Mouse (Mus musculus): Measurements from ENCODE around the gene Rhot2.

Gene Rhot2

DNA sequence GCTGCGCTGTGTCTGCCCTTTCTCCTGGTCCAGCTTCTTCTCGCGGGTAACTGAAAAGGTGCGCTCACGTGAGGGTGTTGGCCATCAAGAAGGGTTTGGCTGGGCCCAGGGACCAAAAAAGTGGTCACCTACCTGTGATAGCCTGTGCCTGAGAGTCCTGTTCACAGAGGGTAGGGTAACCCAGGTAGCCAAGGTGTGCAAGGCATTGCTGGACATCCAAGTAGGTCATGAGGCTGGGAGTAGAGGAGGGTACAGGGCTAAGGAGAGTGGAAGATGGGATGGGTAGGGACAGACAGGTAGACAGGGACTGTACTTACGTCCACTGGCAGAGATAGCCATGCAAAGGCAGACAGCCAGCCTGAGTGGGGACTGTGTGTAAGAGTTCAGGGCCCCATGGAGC is 4.1 kb downstream of the Rhot2 start:
- no peak for DNase-seq

DNA sequence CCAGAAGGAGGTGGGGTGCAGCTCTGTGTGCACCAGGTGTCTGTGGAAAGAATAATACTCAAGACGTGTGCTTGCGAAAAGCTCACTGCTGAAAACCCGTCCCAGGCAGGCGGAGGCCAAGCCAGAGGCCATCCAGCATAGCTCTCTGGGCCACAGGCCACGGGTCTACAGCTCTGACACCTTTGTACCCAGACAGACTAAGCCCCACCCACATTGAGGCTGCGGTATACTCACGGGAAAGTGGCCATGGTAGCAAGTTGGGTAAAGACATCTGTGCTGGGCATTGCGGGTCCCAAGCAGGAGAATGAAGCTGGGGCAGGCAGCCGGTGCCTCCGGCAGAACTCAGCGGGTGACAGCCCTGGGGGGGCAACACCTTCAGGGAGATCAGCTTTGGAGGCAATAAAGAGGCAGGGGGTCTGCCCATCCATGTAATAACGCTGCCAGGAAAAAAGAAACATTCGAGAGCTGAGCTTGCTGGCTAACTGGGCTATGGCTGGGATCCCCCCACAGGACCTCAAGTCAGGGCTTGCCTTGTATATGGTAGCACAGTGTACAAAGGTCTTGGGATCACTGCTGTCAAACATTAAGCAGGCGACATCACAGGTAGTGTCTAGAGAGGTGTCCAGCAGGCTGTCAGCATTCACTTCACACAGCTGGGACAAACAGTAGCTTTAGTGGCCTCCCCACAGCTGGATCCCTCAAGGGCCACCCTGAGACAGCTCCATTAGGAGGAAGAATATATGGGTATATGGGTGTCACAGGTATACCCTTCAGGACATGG is 5.0 kb downstream of the Rhot2 start:
- no peak for DNase-seq

DNA sequence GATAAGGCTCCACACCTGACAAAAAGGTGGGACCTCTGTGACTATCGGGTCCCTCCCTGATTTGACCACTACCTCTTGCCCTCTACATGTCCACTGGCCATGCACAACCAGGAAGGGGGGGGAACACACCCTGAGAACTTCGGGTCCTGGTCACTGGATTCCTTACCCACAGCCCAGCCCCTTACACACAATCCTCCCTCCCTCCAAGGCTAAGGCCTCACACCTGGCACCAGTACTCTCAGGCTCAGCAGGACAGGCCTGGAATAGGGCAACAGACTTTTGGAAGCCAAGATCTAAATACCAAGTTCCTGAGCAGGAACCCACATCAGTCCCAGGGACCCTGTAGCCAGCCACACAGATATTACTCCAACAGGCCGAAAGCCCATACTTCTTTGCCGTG is 5.7 kb downstream of the Rhot2 start:
- peak in 1 of 2 experiments; percentile 3 for DNase-seq

- no peak for DNase-seq
Measured at GRCm38 (mm10) chr17:25837533-25837932, 7.1 kb downstream of the Rhot2 start.

DNA sequence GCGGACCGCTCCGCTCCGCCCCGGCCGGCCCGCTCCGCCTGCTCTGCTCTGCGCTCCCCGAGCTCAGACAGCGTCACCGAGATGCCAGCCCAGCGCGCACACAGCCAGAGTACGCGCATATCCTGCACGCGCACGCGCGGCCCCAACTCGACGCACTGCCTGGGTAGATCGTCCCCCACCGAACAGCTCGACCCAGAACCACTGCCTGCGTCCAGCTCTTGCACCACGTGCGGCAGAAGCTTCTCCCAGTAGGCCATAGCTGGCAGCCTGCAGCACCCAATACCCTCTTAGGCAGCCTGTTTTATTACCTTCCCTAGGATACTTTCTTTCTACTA is 7.6 kb downstream of the Rhot2 start, which contains the start of gene Rhbdl1:
TSS of gene Rhbdl1 (minus strand) at position 220 of the 335 bp plus-strand sequence.
- no peak for DNase-seq

DNA sequence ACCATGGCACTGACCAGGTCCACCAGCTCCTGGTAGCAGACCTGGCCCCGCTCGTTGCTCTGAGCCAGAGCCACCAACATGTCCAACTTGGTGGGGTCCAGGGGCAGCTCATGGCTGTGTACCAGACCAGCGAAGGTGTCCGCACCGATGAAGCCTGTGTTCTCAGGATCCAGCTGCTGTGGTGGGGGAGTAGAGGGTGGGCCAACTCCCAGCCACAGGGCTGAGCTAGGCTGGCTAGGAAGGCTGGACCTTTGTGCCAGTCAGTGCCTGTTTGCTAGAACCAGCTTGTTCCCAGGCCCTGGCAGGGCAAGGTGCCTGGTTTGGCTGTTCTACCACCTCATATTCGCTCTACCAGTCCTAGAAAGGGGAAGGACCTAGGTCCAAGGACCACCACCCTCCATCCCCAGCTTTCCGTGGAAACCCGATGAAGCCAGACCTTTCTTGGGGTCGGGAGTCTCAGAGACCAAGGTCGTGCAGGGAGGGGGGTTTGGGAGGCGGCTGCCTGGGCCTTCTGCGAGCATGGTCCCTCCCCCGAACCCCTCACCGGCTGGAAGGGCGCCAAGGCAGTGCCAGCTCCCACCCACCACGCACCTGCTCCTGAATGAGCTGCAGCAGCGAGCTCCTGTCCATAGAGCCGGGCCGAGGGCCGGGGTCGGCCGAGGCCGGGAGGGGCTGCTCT is 8.1 kb downstream of the Rhot2 start:
- peak in 1 of 2 experiments; percentile 36 for DNase-seq

DNA sequence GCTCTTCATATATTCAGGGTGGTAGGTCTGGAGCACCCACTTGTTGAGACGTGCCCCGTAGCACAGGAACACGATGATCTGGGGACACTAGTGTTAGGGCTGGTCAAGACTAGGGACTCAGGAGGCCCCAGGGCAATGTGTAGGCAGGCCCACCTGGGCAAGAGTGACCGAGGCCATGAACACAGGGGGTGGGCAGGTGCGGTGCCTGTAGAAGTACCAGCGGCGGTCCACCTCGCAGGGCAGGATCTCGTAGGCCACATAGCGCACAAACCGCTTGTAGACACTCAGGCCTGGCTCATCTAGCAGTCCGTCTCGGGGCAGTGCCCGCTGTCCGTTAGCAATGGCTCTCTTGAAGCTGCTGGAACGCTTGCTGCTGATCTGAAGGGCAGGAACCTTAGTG is 8.8 kb downstream of the Rhot2 start:
- DNase-seq, result peak in 1 of 2 experiments; percentile 13

DNA sequence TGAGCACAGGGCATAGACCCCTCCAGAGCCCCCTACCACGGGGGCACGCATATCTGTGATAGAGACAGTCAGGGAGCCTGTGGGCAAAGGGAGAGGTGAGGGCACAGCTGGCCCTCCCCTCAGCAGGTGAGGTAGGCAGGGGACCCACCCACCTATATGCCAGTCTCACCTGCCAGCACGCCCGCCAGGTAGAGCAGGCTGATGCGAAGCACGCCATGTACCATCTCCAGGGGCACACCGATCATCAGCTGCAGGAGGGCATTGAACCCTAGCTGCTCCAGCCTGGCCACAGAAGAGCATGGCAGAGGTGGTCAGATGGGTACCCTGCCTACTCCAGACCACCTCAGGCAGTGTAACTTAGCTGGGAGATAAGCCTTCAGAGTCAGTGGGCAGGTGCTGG is 9.3 kb downstream of the Rhot2 start:
- no peak for DNase-seq

GRCm38 (mm10) chr17:25834595-25835222 is 9.9 kb downstream of the Rhot2 start:
- peak in 1 of 2 experiments; percentile 25 for DNase-seq

DNA sequence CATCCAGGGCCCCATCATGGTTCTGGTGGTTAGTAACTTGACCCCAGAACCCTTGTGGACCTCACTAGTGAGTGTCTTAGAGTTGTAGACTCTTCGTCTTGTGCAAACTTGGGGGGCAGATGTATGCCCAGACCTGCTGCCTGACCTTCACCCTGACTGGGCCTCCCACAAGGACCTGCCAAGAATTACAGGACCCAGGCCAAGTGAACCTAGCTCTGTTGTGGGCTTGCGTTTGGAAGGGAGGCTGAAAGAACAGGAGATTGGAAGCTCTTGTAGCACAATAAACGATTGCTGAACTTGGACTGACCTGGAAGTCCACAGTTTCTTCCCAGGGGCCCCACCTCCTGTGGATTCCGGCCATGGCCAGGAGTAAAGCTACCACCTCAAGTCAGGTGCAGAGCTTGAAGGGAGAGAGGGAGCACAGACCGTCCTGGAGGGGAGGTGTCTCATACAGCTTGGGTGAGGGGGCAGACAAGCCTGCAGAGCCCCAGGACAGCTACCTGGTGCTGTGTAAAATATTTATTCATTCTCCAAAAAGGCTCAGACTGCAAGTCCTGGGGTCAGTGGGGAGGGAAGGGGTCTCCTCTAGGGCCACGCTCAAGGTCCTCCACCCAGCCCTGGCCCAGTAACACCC is 10.6 kb downstream of the Rhot2 start:
- DNase-seq, result peak in 1 of 2 experiments; percentile 19

DNA sequence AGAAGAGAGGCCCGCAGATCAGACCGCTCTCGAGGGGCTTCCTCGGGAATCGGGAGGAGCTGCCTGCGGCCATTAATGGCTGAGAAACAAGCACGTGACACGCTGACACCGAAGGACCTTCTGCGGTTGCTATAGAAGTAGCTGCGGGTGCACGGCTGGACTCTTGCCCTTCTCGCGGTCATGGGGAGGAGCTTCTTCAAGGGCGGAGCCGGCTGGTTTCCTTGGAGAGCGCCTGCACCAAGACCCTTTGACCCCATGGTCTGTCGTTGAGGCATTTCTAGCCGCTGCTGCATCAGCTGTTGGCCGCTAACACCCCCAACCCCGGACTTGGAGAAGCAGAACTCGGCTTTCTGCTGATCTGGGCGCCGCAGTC is 11.4 kb downstream of the Rhot2 start, which contains the start of gene Stub1:
TSS of gene Stub1 (minus strand) at position 114 of the 373 bp plus-strand sequence.
- DNase-seq, result peak; percentile 63 to 74

DNA sequence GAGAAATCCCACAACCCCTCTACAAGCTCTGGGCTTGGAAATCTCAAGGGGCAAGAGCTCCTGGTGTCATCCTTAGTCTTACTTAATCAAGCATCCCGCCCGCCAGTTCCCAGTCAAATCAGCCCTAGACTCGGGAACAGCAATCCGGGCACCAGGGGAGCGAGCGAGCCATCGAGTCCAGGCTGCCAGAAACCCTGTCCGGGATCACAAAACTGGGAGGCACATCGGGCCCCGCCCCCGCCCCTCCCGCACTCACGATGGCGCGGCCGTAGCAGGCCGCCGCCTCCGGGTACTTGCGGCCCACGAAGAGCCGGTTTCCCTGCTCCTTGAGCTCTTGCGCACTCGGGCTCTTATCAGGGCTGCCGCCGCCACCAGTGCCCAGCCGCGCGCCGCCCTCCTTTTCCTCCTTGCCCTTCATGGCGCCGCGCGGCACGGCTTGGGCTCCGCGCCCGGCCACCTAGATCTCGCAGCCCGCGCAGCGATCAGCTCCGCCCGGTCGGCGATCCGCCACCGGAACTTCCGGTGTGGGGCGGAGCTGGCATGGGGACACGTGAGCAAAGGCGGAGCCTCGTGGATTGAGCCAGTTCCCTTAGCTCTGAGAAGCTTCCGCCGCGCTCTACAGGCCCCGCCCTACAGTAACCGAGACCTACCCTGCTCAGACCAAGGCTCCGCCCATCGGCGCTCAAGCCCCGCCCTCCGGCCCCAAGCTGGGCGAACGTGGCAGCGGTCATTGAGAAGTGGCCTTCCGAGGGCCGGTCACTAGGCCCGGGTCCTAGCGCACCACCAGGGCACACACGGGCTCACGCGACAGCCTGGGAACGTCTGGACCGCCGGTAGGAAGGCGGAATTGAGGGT is 12.0 kb downstream of the Rhot2 start:
- DNase-seq, result peak; percentile 97 to 98

DNA sequence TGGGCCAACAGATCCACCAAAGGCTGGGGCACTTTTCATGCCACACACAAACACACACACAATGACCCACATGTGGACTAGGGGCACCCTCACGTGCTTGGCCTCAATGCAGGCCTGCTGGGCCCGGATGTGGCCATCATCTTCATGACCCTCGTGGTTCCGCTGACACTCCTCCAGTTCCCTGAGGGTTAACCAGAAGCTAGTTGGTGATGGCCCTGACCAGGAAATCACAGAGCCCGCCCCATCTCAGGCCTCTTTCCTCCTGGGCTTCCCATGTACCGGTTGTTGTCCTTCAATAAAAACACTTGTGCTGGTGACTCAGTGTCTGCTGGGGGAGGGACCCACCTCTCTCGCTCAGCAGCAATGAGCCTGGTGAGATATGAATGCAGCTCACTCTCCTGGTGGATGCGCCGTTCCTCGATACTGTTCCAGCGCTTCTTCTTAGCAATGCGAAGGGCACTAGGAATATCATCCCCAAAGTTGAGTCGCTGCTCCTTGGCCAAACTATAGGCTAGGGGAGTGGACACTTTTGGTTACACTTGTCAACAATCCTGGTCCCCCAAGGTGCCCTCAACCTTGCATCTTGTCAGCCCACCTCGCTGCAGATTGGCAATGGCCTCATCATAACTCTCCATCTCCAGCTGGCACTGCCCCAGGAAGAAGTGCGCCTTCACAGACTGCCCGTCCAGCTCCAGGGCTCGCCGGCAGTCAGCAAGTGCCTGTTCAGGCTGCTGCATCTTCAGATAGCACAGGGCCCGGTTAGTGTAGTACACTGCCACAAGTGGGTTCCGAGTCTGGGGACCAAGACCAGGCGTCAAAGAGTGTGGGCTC is 13.0 kb downstream of the Rhot2 start:
- DNase-seq, result peak in 1 of 2 experiments; percentile 18

GRCm38 (mm10) chr17:25830806-25831431 is 13.7 kb downstream of the Rhot2 start:
- DNase-seq, result no peak

DNA sequence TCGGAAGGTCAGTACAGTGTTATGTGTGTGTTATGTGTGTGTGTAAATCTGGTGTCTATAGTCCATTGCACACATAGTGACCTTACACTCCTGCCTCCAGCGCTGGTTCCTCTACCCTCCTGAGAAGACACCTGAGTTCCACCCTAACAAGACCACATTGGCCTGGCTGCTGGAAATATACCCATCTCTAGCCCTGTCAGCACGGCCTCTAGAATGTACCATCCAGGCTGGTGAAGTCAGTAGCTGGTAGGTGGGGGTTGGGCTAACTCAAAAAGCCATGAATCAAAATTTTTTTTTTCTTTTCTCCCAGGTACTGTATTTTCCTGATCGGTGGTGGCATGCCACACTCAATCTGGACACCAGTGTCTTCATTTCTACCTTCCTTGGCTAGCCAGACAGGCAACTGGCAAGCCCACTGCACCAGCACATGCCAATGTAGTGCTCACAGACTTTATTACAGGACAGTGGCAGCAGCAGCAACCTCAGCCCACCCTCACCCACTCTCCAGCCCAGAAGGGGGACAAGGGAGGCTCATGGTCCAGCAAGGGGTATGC is 14.4 kb downstream of the Rhot2 start:
- DNase-seq, result peak in 1 of 2 experiments; percentile 9

DNA sequence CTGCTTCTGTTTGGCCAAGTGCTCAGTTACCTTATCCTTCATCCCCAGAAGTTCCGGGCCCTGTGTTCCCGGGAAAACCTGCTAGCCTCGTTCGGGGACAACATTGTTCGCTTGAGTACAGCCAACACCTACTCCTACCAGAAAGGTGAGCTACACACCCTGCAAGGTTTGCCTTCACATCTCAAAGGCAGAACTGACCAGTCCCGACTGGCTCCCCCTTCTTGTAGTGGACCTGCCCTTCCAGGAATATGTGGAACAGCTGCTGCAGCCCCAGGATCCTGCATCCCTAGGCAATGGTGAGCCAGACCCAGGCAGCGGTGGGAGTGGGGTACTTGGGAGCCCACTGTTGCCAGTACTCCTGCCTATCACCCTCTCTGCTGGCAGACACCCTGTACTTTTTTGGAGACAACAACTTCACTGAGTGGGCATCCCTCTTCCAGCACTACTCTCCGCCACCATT is 15.1 kb downstream of the Rhot2 start:
- peak in 1 of 2 experiments; percentile 22 for DNase-seq

GRCm38 (mm10) chr17:25828712-25829557 is 15.7 kb downstream of the Rhot2 start, which contains the start of gene Jmjd8:
Jmjd8 (plus strand) TSS chr17:25828867.
- peak; percentile 52 to 70 for DNase-seq

DNA sequence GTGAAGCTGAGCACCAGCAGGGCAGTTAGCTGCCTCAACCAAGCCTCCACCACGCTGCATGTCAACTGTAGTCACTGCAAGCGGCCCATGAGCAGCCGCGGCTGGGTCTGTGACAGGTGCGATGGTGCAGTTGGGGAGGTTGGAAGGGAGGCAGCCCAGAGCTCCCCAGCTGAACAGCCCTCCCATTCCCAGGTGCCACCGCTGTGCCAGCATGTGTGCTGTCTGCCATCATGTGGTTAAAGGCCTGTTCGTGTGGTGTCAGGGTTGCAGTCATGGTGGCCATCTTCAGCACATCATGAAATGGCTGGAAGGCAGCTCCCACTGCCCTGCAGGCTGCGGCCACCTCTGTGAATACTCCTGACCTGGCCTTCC is 16.4 kb downstream of the Rhot2 start:
- no peak for DNase-seq

DNA sequence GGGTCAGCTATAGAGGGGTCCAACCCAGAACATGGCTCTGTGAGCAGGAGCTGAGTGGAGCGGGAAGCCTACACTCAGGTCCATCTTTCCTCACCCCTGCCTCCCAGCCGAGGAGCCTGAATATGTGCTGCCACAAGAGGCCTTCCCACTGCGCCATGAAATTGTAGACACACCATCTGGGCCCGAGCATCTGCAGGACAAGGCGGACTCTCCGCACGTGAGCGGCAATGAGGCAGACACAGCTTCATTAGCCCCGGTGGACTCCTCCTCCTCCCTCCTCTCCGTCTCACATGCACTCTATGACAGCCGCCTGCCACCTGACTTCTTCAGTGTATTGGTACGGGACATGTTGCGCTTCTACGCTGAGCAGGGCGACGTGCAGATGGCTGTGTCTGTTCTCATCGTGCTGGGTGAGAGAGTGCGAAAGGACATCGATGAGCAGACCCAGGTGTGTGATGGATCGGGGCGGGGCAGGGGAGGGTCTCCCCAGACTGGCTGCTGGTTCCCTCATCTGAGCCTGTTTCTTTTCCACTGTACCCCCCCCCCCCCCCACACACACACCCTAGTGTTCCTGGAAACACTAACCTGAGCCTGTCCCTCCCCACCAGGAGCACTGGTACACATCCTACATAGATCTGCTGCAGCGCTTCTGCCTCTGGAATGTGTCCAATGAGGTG is 17.0 kb downstream of the Rhot2 start:
- DNase-seq, result peak in 1 of 2 experiments; percentile 12
